Mouse (Mus musculus): ENCODE measurements around the gene Rpl36-ps4.

Rpl36-ps4 gene

DNA sequence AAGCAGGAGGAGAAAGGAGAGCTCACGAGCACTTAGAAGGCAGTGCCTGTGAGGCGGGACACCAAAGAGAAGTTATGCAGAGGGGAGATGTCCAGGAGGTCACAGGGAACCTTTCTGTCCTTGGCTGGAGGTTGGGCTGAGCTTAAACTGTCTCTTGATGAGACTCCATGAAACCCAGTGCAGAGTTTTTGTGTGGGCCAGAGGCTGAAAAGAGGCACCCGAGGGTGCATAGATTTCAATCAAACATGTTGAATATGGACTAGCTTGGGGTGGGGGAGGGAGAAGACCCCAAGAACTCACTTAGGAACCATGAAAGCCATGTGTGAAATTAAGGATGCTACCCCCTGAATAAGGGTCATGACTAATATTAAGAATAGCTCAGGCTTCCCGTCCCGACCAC, at the start of gene Rpl36-ps4:
TSS of gene Rpl36-ps4 (plus strand) at position 301 of the 400 bp plus-strand sequence.
- no peak for DNase-seq (ENCODE audit: low spot score in 2 of 2)

GRCm38 (mm10) chr17:87871461-87872126, 49.2 kb upstream of the Rpl36-ps4 start:
- no peak for DNase-seq (ENCODE audit: low spot score in 2 of 2)

- no peak for DNase-seq (ENCODE audit: low spot score in 2 of 2)
Observed at GRCm38 (mm10) chr17:87872286-87872685, 48.5 kb upstream of the Rpl36-ps4 start.

DNA sequence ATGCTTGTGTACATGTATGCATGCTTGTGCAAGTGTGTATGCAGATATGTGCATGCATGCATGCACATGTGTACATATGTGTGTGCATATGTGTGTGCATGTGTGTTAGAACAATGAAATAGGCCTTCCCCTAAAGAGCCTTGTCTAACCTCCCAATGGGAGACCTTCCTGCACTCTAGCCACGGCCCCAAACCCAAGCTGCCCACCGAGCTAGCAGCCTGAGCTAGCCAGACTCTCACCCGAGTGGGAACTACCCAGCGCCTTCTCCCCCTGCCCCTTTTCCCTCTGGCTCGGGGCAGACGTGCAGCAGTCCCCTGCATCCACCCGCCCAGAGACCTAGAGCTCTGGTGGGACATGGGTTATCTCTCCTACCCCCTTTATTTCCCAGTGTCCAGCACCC, 47.3 kb upstream of the Rpl36-ps4 start:
- DNase-seq (ENCODE audit: low spot score in 2 of 2) = no peak

DNA sequence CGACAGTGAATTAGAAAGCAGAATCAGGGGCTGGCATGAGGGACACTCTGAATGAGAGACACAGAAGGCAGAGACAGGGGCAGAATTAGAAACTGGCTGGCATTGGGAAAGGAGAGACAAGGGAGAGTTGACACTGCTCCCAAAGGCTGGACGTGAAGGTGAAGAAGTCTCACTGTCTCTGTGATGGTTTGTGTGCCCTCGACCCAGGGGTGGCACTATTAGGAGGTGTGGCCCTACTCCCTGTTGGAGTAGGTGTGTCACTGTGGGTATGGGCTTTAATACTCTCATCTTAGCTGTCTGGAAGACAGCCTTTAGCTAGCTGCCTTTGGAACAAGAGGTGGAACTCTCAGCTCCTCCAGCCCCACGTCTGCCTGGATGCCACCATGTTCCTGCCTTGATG, 46.8 kb upstream of the Rpl36-ps4 start:
- no peak for DNase-seq (ENCODE audit: low spot score in 2 of 2)

DNA sequence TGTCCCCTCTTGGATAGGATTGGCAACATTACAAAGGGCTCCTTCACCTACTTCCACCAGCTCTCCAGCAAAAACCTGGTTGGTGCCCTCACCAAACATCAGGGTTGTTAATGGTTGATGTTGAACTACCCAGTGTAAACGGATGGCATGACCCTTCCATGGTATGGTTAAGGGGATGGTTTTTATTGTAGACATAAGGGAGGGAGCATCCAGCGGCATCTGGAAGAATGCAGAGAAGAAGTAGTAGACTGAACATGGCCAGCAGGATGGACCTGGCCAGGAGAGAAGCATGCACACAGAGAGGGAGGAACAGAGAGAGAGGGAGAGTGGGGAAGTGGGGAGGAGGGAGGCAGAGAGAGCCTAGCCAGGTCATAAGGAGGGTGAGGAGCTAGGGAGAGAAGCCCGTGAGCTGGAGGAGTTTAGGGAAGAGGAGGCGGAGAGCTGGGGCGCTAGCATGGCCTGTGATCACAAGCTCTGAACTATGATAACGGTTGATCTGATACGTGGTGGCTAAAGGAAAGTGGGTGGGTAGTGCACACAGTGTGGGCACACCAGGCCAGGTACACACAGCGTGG, 45.3 kb upstream of the Rpl36-ps4 start:
- no peak for DNase-seq (ENCODE audit: low spot score in 2 of 2)

GRCm38 (mm10) chr17:87876295-87877000, 44.3 kb upstream of the Rpl36-ps4 start:
- no peak for DNase-seq (ENCODE audit: low spot score in 2 of 2)

DNA sequence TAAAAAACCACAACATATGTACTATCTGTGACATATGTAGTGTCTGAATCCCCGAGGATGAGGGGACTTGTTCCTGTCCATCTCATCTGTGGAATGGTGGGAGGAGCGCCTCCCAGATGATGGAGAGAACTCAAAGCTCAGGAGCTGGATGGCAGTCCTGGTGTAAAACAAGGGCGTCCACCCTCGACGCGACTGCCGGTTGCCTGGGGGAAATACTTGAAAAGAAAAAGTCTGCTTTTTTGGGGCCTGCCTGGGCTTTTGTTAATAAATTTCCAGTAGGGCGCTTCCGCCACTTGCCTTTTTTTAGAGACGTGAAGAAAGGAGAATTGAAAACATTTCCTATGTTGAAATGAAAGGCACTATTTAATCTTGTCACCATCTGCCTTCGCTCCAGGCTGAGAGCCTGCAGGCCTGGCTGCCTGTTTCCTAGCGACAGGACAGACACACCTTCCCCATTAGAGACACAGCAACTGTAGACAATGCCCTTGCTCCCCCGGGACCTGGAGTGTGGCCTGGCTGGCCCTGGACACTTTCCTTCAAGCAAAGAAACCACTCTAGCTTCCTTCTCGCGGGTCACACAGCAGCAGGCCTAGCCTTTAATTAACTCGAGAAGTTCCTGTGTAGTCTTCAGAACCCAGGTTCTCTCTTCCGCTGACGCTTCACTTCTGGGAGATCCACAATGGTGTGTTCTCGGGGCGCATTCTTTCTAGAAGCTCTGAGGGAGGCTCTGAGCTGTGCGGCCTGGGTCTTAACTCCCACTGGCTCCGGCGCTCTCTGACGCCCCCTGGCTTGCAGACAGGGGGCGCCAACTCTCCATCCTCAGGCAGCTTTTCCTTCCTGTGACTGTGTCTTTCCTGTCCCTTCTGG, 43.3 kb upstream of the Rpl36-ps4 start:
- DNase-seq (ENCODE audit: low spot score in 2 of 2) = peak in 1 of 2 experiments; percentile 20

DNA sequence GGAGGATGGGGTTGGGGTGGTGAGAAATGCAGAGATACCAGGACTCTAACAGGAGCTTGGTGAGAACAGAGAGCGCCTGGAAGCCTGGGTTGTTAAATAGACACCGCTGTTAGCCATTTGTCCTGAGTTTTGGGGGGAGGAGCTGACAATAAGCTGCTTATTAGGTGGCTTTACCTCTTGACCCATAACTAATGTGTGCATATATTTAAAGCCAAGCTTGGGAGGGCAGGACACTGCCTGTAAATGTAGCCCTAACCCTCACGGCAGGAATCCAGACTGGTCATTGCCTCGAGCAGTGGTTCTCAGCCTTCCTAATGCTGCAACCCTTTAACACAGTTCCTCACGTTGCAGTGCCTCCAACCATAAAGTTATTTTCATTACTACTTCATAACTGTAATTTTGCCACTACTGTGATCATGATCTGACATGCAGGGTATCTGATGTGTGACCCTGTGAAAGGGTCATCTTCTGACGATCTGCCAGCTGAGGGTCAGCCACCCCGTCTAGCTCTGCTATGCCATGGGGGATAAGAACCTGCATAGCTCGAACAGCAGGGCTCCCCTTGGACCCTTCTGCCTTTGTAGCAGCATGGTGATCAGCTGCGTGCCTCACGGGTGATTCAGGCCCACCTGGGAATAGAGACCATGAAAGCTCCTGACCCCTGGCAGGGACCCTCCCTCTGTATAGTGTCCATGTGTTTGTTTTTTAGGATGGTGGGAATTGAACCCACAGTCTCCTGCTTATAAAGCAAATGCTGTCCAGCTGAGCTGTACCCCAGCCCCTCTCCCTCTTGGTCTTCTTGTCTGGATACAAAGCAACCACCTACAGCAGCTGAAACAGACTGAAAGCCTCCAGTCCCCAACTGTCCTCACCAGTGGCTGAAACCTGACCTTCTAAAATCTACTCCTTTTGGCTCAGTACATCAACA, 42.0 kb upstream of the Rpl36-ps4 start:
- no peak for DNase-seq (ENCODE audit: low spot score in 2 of 2)

GRCm38 (mm10) chr17:87879484-87880225, 41.1 kb upstream of the Rpl36-ps4 start:
- DNase-seq (ENCODE audit: low spot score in 2 of 2) = no peak

DNA sequence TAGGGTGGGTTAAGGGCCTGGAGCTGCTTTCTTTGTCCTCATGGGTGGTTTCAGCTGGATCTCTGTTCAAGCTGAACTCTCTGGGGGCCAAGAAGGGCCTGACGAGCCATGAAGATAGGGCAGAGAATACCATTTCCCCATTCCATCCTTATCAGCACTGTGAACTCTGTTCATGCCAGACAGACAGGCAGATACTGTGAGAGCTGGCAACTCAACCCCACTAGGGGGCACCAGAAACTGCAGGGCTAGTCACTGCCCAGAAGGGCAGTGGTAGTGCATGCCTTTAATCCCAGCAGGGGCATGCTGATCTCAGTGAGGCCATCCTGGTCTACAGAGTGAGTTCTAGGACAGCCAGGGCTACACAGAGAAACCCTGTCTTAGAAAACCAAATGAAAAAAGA, 38.2 kb upstream of the Rpl36-ps4 start:
- no peak for DNase-seq (ENCODE audit: low spot score in 2 of 2)

- no peak for DNase-seq (ENCODE audit: low spot score in 2 of 2)
Observed at GRCm38 (mm10) chr17:87897175-87897574, 23.6 kb upstream of the Rpl36-ps4 start.

GRCm38 (mm10) chr17:87900677-87901076, 20.1 kb upstream of the Rpl36-ps4 start:
- no peak for DNase-seq (ENCODE audit: low spot score in 2 of 2)

DNA sequence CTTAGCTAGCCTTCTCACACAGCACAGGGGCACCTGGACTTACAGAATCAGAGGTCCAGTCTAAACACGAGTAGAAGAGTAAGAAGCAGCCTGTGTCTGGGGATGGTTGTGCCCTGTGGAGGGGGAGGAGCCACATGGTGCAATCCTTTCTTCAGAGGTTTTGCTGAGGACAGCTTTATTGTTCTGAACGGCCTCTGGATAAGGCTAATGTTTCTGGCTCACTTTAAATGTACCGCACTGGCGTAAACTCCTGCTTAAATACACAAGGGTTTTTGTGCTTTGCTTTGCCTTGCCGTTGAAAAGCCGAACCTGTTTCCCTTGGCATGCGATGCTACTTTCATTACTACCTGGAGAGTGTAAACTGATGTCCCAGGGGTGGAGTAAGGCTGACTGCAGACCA, 19.6 kb upstream of the Rpl36-ps4 start:
- DNase-seq (ENCODE audit: low spot score in 2 of 2) = no peak

DNA sequence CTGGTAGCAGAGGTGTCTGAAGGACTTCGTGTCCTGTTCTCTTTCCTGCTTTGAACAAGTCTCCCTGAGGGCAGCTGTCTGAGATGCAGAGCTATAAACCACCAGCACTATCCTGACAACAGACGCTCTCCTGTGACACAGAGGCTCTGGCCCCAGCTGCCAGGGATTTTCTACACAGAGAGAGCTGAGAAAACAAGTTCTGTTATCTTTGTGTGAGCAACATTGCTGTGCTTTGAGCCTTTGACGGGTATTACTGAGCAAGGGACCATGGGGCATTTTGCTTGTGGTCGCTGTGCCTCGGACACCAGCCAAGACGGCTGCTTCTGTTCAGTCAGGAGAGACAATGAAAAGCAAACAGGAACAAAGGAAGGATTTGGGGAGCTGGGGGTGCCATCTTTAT, 17.6 kb upstream of the Rpl36-ps4 start:
- DNase-seq (ENCODE audit: low spot score in 2 of 2) = no peak

GRCm38 (mm10) chr17:87903725-87904124, 17.1 kb upstream of the Rpl36-ps4 start:
- no peak for DNase-seq (ENCODE audit: low spot score in 2 of 2)

- no peak for DNase-seq (ENCODE audit: low spot score in 2 of 2)
Observed at GRCm38 (mm10) chr17:87915386-87915785, 5.4 kb upstream of the Rpl36-ps4 start.

DNA sequence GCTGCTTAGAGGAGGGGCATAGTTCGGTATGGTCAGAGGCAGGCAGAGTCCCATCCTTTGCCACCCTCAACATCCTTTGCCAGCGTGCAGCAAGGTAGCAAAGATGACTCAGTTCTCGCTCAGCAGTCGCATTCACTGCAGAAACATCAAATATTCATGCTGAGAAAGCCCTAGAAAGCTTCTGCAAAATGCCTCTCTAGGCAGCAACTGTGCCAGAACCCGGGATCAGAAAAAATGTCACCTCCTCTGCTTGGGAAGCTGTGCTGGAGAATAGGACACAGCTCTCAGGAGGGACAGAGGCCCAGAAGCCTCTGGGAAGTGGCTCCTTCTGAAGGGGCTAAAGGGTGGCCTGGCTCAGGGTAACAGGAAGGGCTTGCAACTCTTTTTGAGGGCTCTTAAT, 2.7 kb upstream of the Rpl36-ps4 start:
- peak in 1 of 2 experiments; percentile 21 for DNase-seq (ENCODE audit: low spot score in 2 of 2)

DNA sequence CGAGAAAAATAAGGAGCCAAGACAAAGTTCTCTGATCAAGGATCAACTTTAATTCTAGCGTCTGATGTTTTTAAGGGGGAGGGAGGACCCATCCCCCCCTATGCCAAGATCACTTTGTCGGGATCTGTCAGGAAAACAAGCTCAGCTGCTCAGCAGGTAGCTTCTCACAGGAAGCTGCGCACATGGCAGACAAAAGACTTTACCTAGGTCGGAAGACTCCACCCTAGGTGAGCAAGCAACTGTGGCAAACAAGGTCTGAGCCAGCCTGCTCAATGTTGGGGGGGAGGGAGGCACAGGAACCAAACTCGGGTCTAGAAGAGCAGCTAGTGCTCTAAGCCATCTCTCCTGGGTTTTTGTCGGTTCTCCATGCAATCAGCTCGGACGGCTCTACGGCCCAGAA, 13.5 kb downstream of the Rpl36-ps4 start:
- no peak for DNase-seq (ENCODE audit: low spot score in 2 of 2)

DNA sequence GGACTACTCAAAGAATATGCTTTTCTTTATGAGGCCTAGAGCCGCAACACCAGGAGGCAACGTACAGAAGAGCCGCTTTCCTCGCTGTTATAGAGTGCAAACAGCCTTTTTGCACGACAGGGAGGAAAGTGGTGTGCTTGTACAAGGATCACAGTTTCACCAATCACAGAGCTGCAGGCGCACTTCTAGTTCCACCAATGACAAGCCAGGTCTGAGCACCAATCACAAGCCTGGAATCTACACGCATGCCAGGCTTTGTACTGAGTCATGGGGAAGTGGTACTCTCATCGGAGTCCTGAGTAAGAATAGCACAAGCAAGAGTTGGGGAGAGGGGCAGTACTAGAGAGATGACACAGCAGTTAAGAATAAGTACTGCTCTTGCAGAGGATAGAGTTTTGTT, 14.0 kb downstream of the Rpl36-ps4 start:
- no peak for DNase-seq (ENCODE audit: low spot score in 2 of 2)

Measured in right cerebral cortex, postnatal 36 days (tissue).